Mouse (Mus musculus) telencephalon, adult 2 months (tissue): ENCODE results near the gene Capn2.

Experiments used
- DNase-seq: peaks from one replicate; pipeline ENCODE4 v3.0.0-alpha.2; 2011; ENCODE audit warnings: low read depth, low spot score

Capn2 gene

GRCm38 (mm10) chr1:182501815-182502405 is 15.5 kb downstream of the Capn2 start:
- DNase-seq: no peak

GRCm38 (mm10) chr1:182500843-182501242 is 16.6 kb downstream of the Capn2 start:
- no peak for DNase-seq

- no peak for DNase-seq
Measured at GRCm38 (mm10) chr1:182500224-182500623, 17.2 kb downstream of the Capn2 start.

GRCm38 (mm10) chr1:182499443-182500089 is 17.8 kb downstream of the Capn2 start:
- DNase-seq: no peak

GRCm38 (mm10) chr1:182497736-182498135 is 19.7 kb downstream of the Capn2 start:
- DNase-seq: no peak

- DNase-seq: no peak
Measured at GRCm38 (mm10) chr1:182496685-182497084, 20.7 kb downstream of the Capn2 start.

GRCm38 (mm10) chr1:182494285-182495145 is 22.9 kb downstream of the Capn2 start:
- DNase-seq: no peak

GRCm38 (mm10) chr1:182491839-182492238 is 25.6 kb downstream of the Capn2 start:
- DNase-seq: peak; percentile 18

GRCm38 (mm10) chr1:182490568-182490967 is 26.8 kb downstream of the Capn2 start:
- no peak for DNase-seq

- DNase-seq: peak; percentile 92
Measured at GRCm38 (mm10) chr1:182489803-182490452, 27.5 kb downstream of the Capn2 start.

GRCm38 (mm10) chr1:182488503-182488902 is 28.9 kb downstream of the Capn2 start:
- no peak for DNase-seq

- DNase-seq: no peak
Measured at GRCm38 (mm10) chr1:182483910-182484274, 33.5 kb downstream of the Capn2 start.

- DNase-seq: no peak
Measured at GRCm38 (mm10) chr1:182482991-182483909, 34.2 kb downstream of the Capn2 start.

- DNase-seq: no peak
Measured at GRCm38 (mm10) chr1:182481646-182482295, 35.6 kb downstream of the Capn2 start.

- no peak for DNase-seq
Measured at GRCm38 (mm10) chr1:182481138-182481537, 36.3 kb downstream of the Capn2 start.

GRCm38 (mm10) chr1:182478935-182479334 is 38.5 kb downstream of the Capn2 start:
- DNase-seq: no peak

GRCm38 (mm10) chr1:182475005-182475796 is 42.2 kb downstream of the Capn2 start:
- peak; percentile 89 for DNase-seq

GRCm38 (mm10) chr1:182465978-182466377 is 51.4 kb downstream of the Capn2 start:
- DNase-seq: no peak

- DNase-seq: no peak
Measured at GRCm38 (mm10) chr1:182465309-182465708, 52.1 kb downstream of the Capn2 start.

- no peak for DNase-seq
Measured at GRCm38 (mm10) chr1:182461813-182462212, 55.6 kb downstream of the Capn2 start.
